Comparison of ENCODE assay signal across 11 mouse cellular contexts in the genomic region with DNA sequence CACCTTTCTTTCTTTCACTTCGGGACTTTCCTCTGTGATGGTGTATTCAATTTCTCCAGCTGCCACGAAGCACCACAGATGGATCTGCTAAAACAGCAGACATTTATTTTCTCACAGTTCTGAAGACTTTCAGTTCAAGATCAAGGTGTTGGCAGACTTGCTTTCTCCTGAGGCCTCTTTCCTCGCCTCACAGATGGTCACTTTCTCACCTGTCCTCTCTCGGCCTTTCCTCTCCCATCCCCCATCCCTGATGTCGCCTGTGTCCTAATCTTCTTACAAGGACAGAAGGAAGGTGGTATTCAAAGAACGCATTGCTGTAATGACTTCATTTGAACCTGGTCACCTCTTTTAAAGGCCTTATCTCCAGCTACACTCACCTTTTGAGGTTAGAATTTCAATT. TPM values are rescaled to one million over a fixed set of nuclear protein-coding genes. Genes with fewer than 3 reads are reported as not detected.
"Had no signal": no experiment of that assay in that cellular context is flagged by ENCODE, and none has a peak within 500 bp of the region (broad histone marks: within the 10 kb centered on the region; RNA-seq: fewer than 3 reads in every experiment).

No protein-coding gene starts in this region.

- H3K9ac ChIP-seq: limb, embryonic 13.5 days; liver, embryonic 14.5 days; midbrain, embryonic 12.5 days; neural tube, embryonic 15.5 days had no signal

- H3K4me1 ChIP-seq: limb, embryonic 13.5 days; midbrain, embryonic 12.5 days; neural tube, embryonic 15.5 days had no signal

- H3K4me2 ChIP-seq: limb, embryonic 13.5 days; midbrain, embryonic 12.5 days; neural tube, embryonic 15.5 days had no signal

- H3K27ac ChIP-seq: limb, embryonic 13.5 days; liver, embryonic 14.5 days; midbrain, embryonic 12.5 days; neural tube, embryonic 15.5 days had no signal

- H3K9me3 ChIP-seq: midbrain, embryonic 12.5 days; neural tube, embryonic 15.5 days had no signal

- H3K4me3 ChIP-seq: limb, embryonic 13.5 days; midbrain, embryonic 12.5 days; myocyte; neural tube, embryonic 15.5 days had no signal

- H3K27me3 ChIP-seq: limb, embryonic 13.5 days; midbrain, embryonic 12.5 days; neural tube, embryonic 15.5 days had no signal

- DNase-seq: kidney, postnatal 14 days; left cerebral cortex, postnatal 4 days; lung, adult 18-20 months; right cerebral cortex, adult 18-20 months; right cerebral cortex, postnatal 25 days; thymus, postnatal 14 days had no signal

- H3K36me3 ChIP-seq: limb, embryonic 13.5 days had no signal

RNA-seq across cellular contexts. Expression of a gene that starts 39.1 kb away (rescaled TPM):
- polyA plus RNA-seq: myocyte had no signal
